7 mouse cellular contexts compared by ENCODE assay signal in the genomic region with DNA sequence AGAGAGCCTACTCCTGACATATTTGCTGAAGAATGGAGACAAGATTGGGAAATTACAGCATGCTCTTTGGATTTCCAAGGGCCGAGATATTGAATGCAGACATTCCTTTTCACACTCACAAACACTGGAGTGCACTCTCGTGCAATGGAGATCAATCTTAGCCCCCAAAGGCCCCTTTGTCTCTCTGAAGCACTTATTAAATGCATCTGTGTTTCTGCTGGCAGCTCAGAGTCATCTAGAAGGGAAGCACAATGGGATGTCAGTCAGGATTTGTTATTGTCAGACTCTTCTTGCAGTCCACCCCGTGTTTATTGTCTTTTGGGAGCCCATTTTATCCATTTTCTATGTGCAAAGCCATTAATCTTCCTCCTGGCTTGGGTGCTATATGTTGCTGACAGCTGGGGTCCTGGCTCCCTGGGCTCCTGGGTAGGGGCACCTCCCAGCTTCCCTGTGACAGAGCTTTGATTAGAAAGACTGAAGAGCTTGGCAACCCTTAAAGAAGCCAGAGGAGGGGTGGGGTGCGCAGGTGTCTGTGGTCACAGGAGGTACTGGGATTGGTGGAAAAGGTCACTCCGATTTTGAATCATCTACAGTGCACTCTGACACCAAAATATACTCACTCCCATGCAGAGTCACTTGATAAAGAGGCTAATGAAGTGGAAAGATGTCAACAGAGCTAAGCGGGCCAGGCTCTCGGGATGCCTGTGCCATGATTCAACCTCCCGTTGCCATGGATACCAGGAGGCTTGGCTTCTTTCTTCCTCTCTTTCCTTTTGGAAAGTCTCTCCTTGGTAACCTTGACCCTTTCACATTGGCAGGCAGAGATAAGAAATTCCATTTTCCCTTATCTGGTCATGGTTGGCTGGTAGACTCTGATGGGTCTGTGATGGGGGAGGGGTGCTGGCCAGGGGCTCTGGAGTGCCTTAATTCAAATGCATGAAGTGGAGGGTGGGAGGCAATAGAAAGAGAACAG.
DNase-seq lines count a peak whose midpoint lies in the region; ATAC-seq and TF ChIP-seq lines count a peak whose summit lies in the region.

No protein-coding gene starts in this region.

- peak overlapping the region; percentile 6 for H3K4me2 ChIP-seq in forebrain, embryonic 12.5 days
- no peak overlapping the region for H3K4me2 ChIP-seq in hindbrain, embryonic 16.5 days (ENCODE audit: low read length)

- ATAC-seq in forebrain, embryonic 12.5 days (ENCODE audit: low FRiP score): peak; percentile 90
- peak; percentile 92 for ATAC-seq in hindbrain, embryonic 16.5 days

- DNase-seq in ES-E14 (ENCODE audit: low read depth, low spot score) (peak; percentile 33), ZHBTc4 (ENCODE audit: low read depth, low spot score) (peak; percentile 31)
- peak; percentile 53 for DNase-seq in neural tube, embryonic 10.5 days (ENCODE audit: extremely low spot score, low spot score)
- DNase-seq in thymus, postnatal 14 days: no peak
- DNase-seq in T-cell, adult 2 months (ENCODE audit: low spot score): no peak

- 0 out of 4 replicates have a peak, but pooled peaks cover 0 to 2% of the 10 kb centered on the region in 2 experiments for H3K4me1 ChIP-seq in ES-E14 (ENCODE audit: control insufficient read depth in 2 of 2, insufficient read depth in 2 of 2, low read length in 2 of 2, poor library complexity in 1 of 2)
- H3K4me1 ChIP-seq in forebrain, embryonic 12.5 days: peaks cover 26% of the 10 kb centered on the region
- H3K4me1 ChIP-seq in hindbrain, embryonic 16.5 days (ENCODE audit: control insufficient read depth, insufficient read depth, low read depth, low read length): peaks cover 14% of the 10 kb centered on the region

- H3K36me3 ChIP-seq in ES-E14 (ENCODE audit: control insufficient read depth, insufficient read depth, low read length, poor library complexity, severe bottlenecking): no peaks in the 10 kb centered on the region
- no peaks in the 10 kb centered on the region for H3K36me3 ChIP-seq in forebrain, embryonic 12.5 days (replicated peaks)
- H3K36me3 ChIP-seq in hindbrain, embryonic 16.5 days (ENCODE audit: control insufficient read depth, insufficient read depth, low read length): no peaks in the 10 kb centered on the region

- no peaks in the 10 kb centered on the region for H3K27me3 ChIP-seq in forebrain, embryonic 12.5 days
- no peaks in the 10 kb centered on the region for H3K27me3 ChIP-seq in hindbrain, embryonic 16.5 days (replicated peaks; ENCODE audit: control insufficient read depth, insufficient read depth, low read length)

- no peak overlapping the region for H3K27ac ChIP-seq in ES-E14 (ENCODE audit: insufficient read depth, low read depth, low read length, poor library complexity, severe bottlenecking)
- H3K27ac ChIP-seq in forebrain, embryonic 12.5 days: peak overlapping the region; percentile 77
- H3K27ac ChIP-seq in hindbrain, embryonic 16.5 days (ENCODE audit: low read depth, low read length): peak overlapping the region; percentile 55

- no peaks in the 10 kb centered on the region for H3K9me3 ChIP-seq in ES-E14 (ENCODE audit: control insufficient read depth, insufficient read depth, low read depth, low read length)
- H3K9me3 ChIP-seq in forebrain, embryonic 12.5 days: 0 out of 2 replicates have a peak, but pooled peaks cover 4% of the 10 kb centered on the region
- peaks cover 2% of the 10 kb centered on the region; the same call in 1 of the 2 replicates for H3K9me3 ChIP-seq in hindbrain, embryonic 16.5 days (ENCODE audit: control insufficient read depth, low read length)

- H3K4me3 ChIP-seq in ES-E14 (ENCODE audit: insufficient read depth in 1 of 2, low read depth in 1 of 2, low read length in 2 of 2, poor library complexity in 1 of 2, severe bottlenecking in 1 of 2): no peak overlapping the region
- H3K4me3 ChIP-seq in forebrain, embryonic 12.5 days (replicated peaks): no peak overlapping the region
- no peak overlapping the region for H3K4me3 ChIP-seq in hindbrain, embryonic 16.5 days (ENCODE audit: low read length)

- in situ Hi-C loops in ES-E14 (cut with MboI; ENCODE audit: low sequenced_read_pairs in 2 of 2, unreplicated experiment in 2 of 2): no loop called here

- WGBS in forebrain, embryonic 12.5 days: 8% methylated on average over 8 of the region's 8 CpGs
- WGBS in hindbrain, embryonic 16.5 days: 11% methylated on average over 8 of the region's 8 CpGs

- no peak overlapping the region for H3K9ac ChIP-seq in ES-E14 (ENCODE audit: insufficient read depth, low read depth, low read length, poor library complexity, severe bottlenecking)
- H3K9ac ChIP-seq in forebrain, embryonic 12.5 days: no peak overlapping the region
- no peak overlapping the region for H3K9ac ChIP-seq in hindbrain, embryonic 16.5 days (ENCODE audit: low read depth, low read length)

TF ChIP-seq in ES-E14, 5 proteins besides CTCF, POLR2A, EP300 and RAD21:
- TF ChIP-seq MAFK (IDR thresholded peaks at IDR 0.05; ENCODE audit: insufficient read depth, low read depth, low read length) (no peak), HCFC1 (IDR thresholded peaks at IDR 0.05; ENCODE audit: borderline replicate concordance, insufficient read depth, low read length) (no peak), ZC3H11A (IDR thresholded peaks at IDR 0.05; ENCODE audit: borderline replicate concordance, low read depth, low read length) (no peak), ZNF384 (IDR thresholded peaks at IDR 0.05; ENCODE audit: low read depth, low read length) (no peak), CHD2 (IDR thresholded peaks at IDR 0.05; ENCODE audit: low read depth, low read length) (no peak)

Comparison
In these comparisons a context has a peak if more than half of its experiments do, and no peak if none do; other contexts are left out.
1. DNase-seq: peak in ES-E14 (single experiment), ZHBTc4 (single experiment) and neural tube, embryonic 10.5 days (single experiment); none in thymus, postnatal 14 days (single experiment) and T-cell, adult 2 months (single experiment).